Mouse (Mus musculus) liver, postnatal 0 days (tissue): Measurements from ENCODE around the gene Cox7c.

Source experiments
- CTCF ChIP-seq: sonication (generic); IDR thresholded peaks from 2 replicates; pipeline ENCODE4 v1.5.1; 2016; ENCODE audit warnings: antibody characterized with exemption, low read depth
- EP300 ChIP-seq: IDR thresholded peaks from 2 replicates; pipeline ENCODE4 v1.6.1; 2016; ENCODE audit warnings: antibody characterized with exemption, low read depth, mild to moderate bottlenecking

- TF ChIP-seq EP300 (no peak), CTCF (no peak)
Observed at GRCm38 (mm10) chr13:86046254-86046951, at the start of gene Cox7c.
